Mouse (Mus musculus): ENCODE results near the gene Ormdl3. TPM values are rescaled to one million over a fixed set of nuclear protein-coding genes. Genes with fewer than 3 reads are reported as not detected.
A peak's percentile ranks its signal among the peaks of the same experiment; 100 is the strongest.

Ormdl3 gene
- polyA plus RNA-seq, 1 experiment = 55.6 TPM

DNA sequence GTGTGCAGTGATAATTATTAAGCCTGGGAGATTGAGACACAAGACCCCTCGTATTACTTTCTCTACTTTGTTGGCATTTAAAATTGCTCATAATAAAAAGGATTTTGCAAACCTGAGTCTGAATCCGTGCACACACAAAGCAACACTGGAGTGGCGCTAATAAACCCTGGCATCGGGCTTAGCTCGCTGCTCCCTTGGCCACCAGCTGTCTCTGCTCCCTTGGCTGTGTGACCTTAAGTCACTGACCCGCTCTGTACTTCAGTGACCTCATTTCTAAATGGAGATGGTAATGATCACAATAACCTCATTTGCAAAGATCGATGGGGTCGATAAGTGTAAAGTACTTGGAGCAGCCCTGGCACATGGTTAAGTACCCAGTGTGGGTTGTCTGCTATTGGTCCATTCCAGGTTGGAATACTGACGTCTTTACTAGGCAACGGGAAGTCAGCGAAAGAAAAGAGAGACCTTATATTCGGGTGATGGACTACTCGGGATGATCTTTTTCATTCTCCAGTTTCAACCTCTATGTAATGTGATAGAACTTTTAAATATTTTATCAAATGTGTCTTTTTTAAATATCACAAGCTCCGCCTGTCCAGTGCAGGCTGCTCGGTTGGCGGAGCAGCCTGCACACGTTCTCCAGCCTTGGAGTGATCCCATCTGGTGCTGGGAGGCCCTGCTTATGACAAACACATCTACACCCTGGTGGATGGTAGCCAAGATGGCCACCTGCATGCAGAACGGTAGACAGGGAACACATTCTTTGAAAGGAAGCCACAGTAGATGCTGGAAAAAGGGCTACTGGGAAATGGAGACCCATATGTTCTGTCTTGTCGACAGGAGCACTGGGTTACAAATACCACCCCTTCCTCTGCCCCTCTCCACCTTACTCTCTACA is 3.6 kb upstream of the Ormdl3 start:
- Histone ChIP-seq H3K4me3 (replicated peaks; ENCODE audit: extremely low read depth, low read depth, low read length) (no peak overlapping the region), H3K4me1 (ENCODE audit: control insufficient read depth, insufficient read depth, low read length) (peaks cover 8% of the 10 kb centered on the region; the same call in 1 of the 2 replicates)
- no peak for DNase-seq
- TF ChIP-seq POLR2A (IDR thresholded peaks at IDR 0.05; ENCODE audit: borderline replicate concordance, extremely low read depth, low read depth, low read length) (no peak), CTCF (IDR thresholded peaks at IDR 0.05; ENCODE audit: insufficient read depth, low read length) (no peak)
- WGBS = 63% methylated on average over 19 of the region's 19 CpGs

DNA sequence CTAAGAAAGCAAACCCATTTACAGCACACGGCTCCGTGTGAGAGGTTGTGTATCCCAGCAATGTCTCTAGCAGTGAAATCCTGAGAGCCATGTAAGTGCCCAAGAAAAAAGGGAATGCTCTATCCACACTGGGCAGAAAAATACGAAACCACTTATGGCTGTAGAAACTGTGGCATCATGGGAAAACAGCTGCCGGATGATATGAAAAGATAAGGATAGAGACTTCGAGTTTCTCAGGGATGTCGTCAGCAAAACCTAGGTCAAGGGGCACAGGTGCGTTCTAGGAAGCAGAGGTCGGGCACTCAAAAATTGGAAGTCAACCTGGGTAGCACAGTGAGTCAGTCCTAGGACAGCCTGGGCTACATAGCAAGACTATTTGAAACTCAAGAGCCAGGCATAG is 2.1 kb upstream of the Ormdl3 start:
- Histone ChIP-seq H3K4me1 (ENCODE audit: control insufficient read depth, insufficient read depth, low read length) (peaks cover 8% of the 10 kb centered on the region; the same call in 1 of the 2 replicates), H3K4me3 (replicated peaks; ENCODE audit: extremely low read depth, low read depth, low read length) (no peak overlapping the region)
- TF ChIP-seq CTCF (IDR thresholded peaks at IDR 0.05; ENCODE audit: insufficient read depth, low read length) (no peak), POLR2A (IDR thresholded peaks at IDR 0.05; ENCODE audit: borderline replicate concordance, extremely low read depth, low read depth, low read length) (no peak)
- DNase-seq = no peak
- 71% methylated on average over 8 of the region's 8 CpGs for WGBS

DNA sequence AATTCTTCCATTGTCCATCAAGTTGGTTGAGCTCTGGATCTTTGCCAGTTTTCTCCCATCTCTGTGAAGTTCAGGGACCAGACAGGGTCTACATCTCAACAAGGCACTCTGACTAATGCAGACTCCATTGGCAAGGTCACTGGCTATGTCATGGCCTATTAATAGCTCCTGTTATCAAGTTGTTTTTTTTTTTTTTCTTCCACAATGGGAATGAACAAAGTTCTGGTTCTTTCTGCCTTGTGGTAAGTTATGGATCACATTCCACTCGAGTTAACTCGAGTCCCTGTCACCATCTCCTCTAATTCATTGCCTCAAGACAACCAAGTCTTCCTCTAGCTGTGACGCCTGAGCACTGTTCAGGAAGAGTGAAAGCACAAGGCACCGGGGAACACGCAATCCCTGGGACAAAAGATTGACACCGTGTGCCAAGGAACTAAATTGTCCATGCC is 1.7 kb upstream of the Ormdl3 start:
- no peak for DNase-seq
- no peak overlapping the region for H3K4me3 ChIP-seq (replicated peaks; ENCODE audit: extremely low read depth, low read depth, low read length)
- no peak for TF ChIP-seq POLR2A (IDR thresholded peaks at IDR 0.05; ENCODE audit: borderline replicate concordance, extremely low read depth, low read depth, low read length)
- TF ChIP-seq CTCF (IDR thresholded peaks at IDR 0.05; ENCODE audit: insufficient read depth, low read length) = no peak
- peaks cover 8% of the 10 kb centered on the region; the same call in 1 of the 2 replicates for H3K4me1 ChIP-seq (ENCODE audit: control insufficient read depth, insufficient read depth, low read length)
- 33% methylated on average over 6 of the region's 6 CpGs for WGBS

DNA sequence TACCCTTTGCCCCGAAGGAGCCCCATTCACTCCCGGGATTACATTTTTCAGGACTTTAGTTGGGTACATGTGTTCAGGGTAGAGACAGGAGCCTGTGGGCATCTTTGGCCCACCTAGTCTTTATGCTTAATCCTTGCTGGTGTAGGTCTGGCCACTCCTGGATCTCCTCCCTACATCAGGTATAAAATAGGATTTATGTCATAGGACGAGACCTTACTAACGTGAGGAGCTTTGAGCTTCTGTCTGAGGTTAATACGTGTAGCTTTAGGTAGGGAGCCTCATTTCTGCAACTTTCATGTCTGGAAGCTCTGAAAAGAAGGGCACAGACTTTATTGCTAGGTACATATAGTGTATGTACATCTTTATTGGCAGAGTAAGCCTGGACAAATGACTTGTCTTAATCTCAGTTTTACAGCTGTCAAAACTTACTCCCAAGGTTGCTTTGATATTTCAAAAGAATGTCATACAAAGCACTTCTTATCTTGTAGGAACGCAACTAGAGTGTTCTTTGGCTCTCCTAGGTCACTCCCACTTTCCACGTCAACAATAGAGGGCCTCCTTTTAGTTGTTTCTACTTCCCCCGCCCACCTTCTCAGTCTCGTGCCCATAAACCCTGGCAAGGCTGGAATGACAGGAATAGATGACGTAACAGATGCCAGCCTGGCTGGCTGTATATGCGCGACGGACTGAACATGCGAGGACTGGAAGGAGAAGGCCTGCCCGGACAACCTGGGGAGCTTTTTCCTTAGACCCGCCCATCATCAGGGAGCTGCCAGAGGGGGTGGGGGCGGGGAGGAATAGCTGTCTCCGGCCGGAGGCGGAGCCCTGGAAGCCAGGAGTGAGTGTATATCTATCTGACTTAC is 747 bp upstream of the Ormdl3 start:
- TF ChIP-seq POLR2A (IDR thresholded peaks at IDR 0.05; ENCODE audit: borderline replicate concordance, extremely low read depth, low read depth, low read length) = peak; percentile 49; the same call in 1 of the 2 replicates
- TF ChIP-seq CTCF (IDR thresholded peaks at IDR 0.05; ENCODE audit: insufficient read depth, low read length) = no peak
- 6% methylated on average over 20 of the region's 20 CpGs for WGBS
- DNase-seq = peak; percentile 87

DNA sequence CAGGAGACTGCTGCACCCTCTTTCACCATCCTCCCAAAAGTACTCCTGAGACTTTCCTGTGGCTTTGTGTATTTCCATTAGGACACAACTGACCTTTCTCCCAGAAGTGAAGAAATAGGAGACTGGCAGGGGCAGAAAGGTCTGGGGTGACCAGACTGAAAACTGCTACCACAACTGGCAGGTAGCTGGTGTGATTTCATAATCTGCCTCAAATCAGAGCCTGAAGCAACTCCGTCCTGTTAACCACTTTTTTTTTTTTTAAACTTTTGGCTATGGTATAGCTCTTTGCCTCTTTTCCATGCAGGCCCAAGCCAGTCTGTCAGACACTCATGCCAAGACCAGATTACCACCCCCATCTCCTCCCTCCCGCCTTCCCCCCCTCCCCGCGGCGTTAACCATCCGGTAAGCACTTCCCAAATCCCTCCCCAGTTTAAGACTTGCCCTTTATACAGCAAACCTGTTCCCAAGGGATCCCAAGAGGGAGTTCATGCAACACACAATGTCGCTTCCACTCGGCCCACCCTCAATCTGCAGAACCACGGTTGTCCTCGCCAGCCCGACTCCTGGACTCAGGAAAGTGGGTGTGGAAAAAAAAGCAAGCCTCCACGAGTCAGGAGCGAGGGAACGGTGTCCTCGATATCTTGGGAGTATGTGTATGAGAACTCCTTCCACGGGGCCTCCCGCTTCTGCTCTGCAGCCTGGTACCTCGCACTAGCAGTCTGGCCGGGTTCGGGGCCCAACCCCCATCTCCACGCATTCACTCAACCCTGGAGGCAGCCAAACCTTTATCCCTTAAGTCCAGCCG is 879 bp downstream of the Ormdl3 start:
- peaks cover 8% of the 10 kb centered on the region; the same call in 1 of the 2 replicates for H3K4me1 ChIP-seq (ENCODE audit: control insufficient read depth, insufficient read depth, low read length)
- WGBS = 2% methylated on average over 22 of the region's 22 CpGs
- H3K4me3 ChIP-seq (replicated peaks; ENCODE audit: extremely low read depth, low read depth, low read length) = peak overlapping the region; percentile 92
- DNase-seq = no peak
- TF ChIP-seq POLR2A (IDR thresholded peaks at IDR 0.05; ENCODE audit: borderline replicate concordance, extremely low read depth, low read depth, low read length) (no peak), CTCF (IDR thresholded peaks at IDR 0.05; ENCODE audit: insufficient read depth, low read length) (no peak)

More for the DNA sequence above, 747 bp upstream of the Ormdl3 start:
- Histone ChIP-seq H3K4me1 (ENCODE audit: control insufficient read depth, insufficient read depth, low read length) (peaks cover 8% of the 10 kb centered on the region; the same call in 1 of the 2 replicates), H3K4me3 (replicated peaks; ENCODE audit: extremely low read depth, low read depth, low read length) (peak overlapping the region; percentile 70)

DNA sequence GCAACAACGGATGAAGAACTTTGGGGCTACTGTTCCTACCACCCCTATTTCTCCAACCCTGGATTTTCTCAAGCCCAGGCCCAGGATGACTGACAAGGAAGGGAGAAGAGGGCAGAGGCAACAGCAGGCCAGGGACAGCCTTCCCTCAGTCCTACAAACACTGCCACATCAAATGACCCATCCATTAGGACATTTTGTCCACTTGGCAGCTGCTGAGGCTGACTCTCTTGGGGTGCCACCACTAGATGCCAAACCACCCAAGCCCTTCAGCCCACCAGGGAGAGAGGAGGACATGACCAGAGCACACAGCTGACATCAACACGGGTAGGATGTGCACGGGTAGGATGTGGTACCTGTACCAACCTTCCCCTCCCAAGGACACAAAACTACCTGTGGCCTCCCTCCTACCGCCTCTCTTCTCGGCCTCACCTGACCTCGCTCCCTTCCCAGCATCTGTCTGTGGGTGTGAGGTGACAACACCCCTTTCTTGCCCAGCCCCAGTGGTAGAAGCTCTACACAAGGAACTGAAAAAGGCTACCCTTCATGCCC is 2.5 kb downstream of the Ormdl3 start:
- Histone ChIP-seq H3K4me1 (ENCODE audit: control insufficient read depth, insufficient read depth, low read length) (peaks cover 8% of the 10 kb centered on the region; the same call in 1 of the 2 replicates), H3K4me3 (replicated peaks; ENCODE audit: extremely low read depth, low read depth, low read length) (no peak overlapping the region)
- DNase-seq = no peak
- TF ChIP-seq CTCF (IDR thresholded peaks at IDR 0.05; ENCODE audit: insufficient read depth, low read length) (no peak), POLR2A (IDR thresholded peaks at IDR 0.05; ENCODE audit: borderline replicate concordance, extremely low read depth, low read depth, low read length) (no peak)
- WGBS = 87% methylated on average over 6 of the region's 6 CpGs

DNA sequence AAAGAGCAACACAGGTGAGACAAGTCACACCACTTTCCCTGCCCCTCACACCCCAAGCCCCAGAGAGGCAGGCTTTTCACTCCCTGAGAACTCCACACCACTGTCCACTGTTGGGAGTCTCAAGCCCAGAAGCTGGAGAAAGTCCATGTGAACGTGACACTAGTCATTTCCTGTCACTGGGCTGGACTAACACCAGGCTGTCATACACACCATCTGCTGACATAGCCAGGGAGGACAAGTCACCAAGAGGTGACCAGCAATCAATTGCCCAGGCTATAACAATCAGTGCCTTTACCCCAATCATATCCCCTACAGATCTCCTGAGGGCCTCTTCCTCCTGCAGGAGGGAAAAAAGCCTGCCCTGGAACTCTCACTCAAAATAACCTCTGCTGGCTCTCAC is 3.0 kb downstream of the Ormdl3 start:
- peaks cover 8% of the 10 kb centered on the region; the same call in 1 of the 2 replicates for H3K4me1 ChIP-seq (ENCODE audit: control insufficient read depth, insufficient read depth, low read length)
- no peak for TF ChIP-seq CTCF (IDR thresholded peaks at IDR 0.05; ENCODE audit: insufficient read depth, low read length)
- TF ChIP-seq POLR2A (IDR thresholded peaks at IDR 0.05; ENCODE audit: borderline replicate concordance, extremely low read depth, low read depth, low read length) = no peak
- H3K4me3 ChIP-seq (replicated peaks; ENCODE audit: extremely low read depth, low read depth, low read length) = no peak overlapping the region
- DNase-seq = no peak
- 43% methylated on average over 1 of the region's 1 CpGs for WGBS

DNA sequence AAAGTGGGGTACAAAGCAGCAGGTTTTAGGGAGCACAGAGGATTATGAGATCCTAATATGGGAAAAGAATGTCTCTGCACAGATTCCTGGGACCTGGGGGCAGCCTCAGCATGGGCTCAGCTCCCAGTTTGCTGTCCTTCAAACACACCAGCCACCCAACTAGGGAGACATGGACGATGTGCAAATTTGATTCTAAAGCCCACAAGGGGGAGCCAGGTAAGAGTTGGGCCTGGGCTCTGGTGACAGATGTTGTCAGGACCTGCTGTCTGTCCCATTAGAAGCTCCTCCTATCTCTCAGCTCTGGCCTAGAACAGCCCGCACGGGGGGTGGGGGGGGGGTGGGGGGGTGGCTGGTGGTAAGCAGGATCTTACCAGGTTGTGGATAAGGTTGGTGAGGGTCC is 3.6 kb downstream of the Ormdl3 start:
- whole genome bisulfite sequencing = 35% methylated on average over 3 of the region's 3 CpGs
- H3K4me1 ChIP-seq (ENCODE audit: control insufficient read depth, insufficient read depth, low read length) = peaks cover 8% of the 10 kb centered on the region; the same call in 1 of the 2 replicates
- TF ChIP-seq CTCF (IDR thresholded peaks at IDR 0.05; ENCODE audit: insufficient read depth, low read length) (no peak), POLR2A (IDR thresholded peaks at IDR 0.05; ENCODE audit: borderline replicate concordance, extremely low read depth, low read depth, low read length) (no peak)
- DNase-seq = no peak
- H3K4me3 ChIP-seq (replicated peaks; ENCODE audit: extremely low read depth, low read depth, low read length) = no peak overlapping the region
